ENCODE assay signal across 8 mouse cellular contexts in genomic region chr16:67617811-67618210, GRCm38 (mm10). TPM values are rescaled to one million over a fixed set of nuclear protein-coding genes. Genes with fewer than 3 reads are reported as not detected.
DNase-seq lines count a peak whose midpoint lies in the region; ATAC-seq and TF ChIP-seq lines count a peak whose summit lies in the region.

No protein-coding gene starts in this region.

- no peak for ATAC-seq in liver, embryonic 12.5 days
- ATAC-seq in liver, postnatal 0 days: no peak
- peak; percentile 10; the same call in 1 of the 2 replicates for ATAC-seq in hindbrain, embryonic 11.5 days (ENCODE audit: low FRiP score)
- no peak for ATAC-seq in limb, embryonic 14.5 days (ENCODE audit: low FRiP score, low read depth)
- no peak for ATAC-seq in stomach, embryonic 14.5 days (ENCODE audit: insufficient number of reproducible peaks, insufficient read depth, low FRiP score, low read depth)
- ATAC-seq in activated CD4-positive, CD25-positive, alpha-beta regulatory T cell, adult 4 months: no peak

- peaks cover 49% of the 10 kb centered on the region for H3K27me3 ChIP-seq in liver, embryonic 12.5 days (replicated peaks)
- H3K27me3 ChIP-seq in liver, postnatal 0 days (ENCODE audit: insufficient read depth, low read length): peaks cover 43% of the 10 kb centered on the region
- peaks cover 2% of the 10 kb centered on the region; the same call in 1 of the 2 replicates for H3K27me3 ChIP-seq in hindbrain, embryonic 11.5 days (ENCODE audit: control insufficient read depth, insufficient read depth, low read length)
- H3K27me3 ChIP-seq in limb, embryonic 14.5 days (ENCODE audit: control insufficient read depth, insufficient read depth, low read length): peaks cover 16% of the 10 kb centered on the region
- 0 out of 2 replicates have a peak, but pooled peaks cover 2% of the 10 kb centered on the region for H3K27me3 ChIP-seq in stomach, embryonic 14.5 days (ENCODE audit: control insufficient read depth, insufficient read depth, low read length)

- H3K4me2 ChIP-seq in liver, embryonic 12.5 days: peak overlapping the region; percentile 39
- H3K4me2 ChIP-seq in liver, postnatal 0 days (ENCODE audit: low read depth, low read length): no peak overlapping the region
- peak overlapping the region; percentile 67 for H3K4me2 ChIP-seq in hindbrain, embryonic 11.5 days (replicated peaks; ENCODE audit: low read depth, low read length)
- H3K4me2 ChIP-seq in limb, embryonic 14.5 days (replicated peaks; ENCODE audit: low read depth, low read length, severe bottlenecking): peak overlapping the region; percentile 51
- H3K4me2 ChIP-seq in stomach, embryonic 14.5 days (replicated peaks; ENCODE audit: low read depth, low read length): peak overlapping the region; percentile 57

- H3K9me3 ChIP-seq in liver, embryonic 12.5 days (replicated peaks): no peaks in the 10 kb centered on the region
- no peaks in the 10 kb centered on the region for H3K9me3 ChIP-seq in liver, postnatal 0 days (ENCODE audit: low read length)
- H3K9me3 ChIP-seq in hindbrain, embryonic 11.5 days (ENCODE audit: control insufficient read depth, low read length): no peaks in the 10 kb centered on the region
- H3K9me3 ChIP-seq in limb, embryonic 14.5 days (ENCODE audit: control insufficient read depth, low read length): peaks cover 7% of the 10 kb centered on the region; the same call in 1 of the 2 replicates
- no peaks in the 10 kb centered on the region for H3K9me3 ChIP-seq in stomach, embryonic 14.5 days (ENCODE audit: control insufficient read depth, low read depth, low read length)

- H3K4me3 ChIP-seq in liver, embryonic 12.5 days: no peak overlapping the region; the same call in 1 of the 2 replicates
- no peak overlapping the region for H3K4me3 ChIP-seq in liver, postnatal 0 days (ENCODE audit: low read depth, low read length)
- H3K4me3 ChIP-seq in hindbrain, embryonic 11.5 days (ENCODE audit: low read depth, low read length): peak overlapping the region; percentile 35
- H3K4me3 ChIP-seq in limb, embryonic 14.5 days (replicated peaks; ENCODE audit: low read length): peak overlapping the region; percentile 33
- H3K4me3 ChIP-seq in stomach, embryonic 14.5 days (ENCODE audit: low read depth, low read length): peak overlapping the region; percentile 26

- no peak for TF ChIP-seq CTCF in liver, postnatal 0 days (IDR thresholded peaks at IDR 0.05; ENCODE audit: low read depth)

- WGBS in liver, embryonic 12.5 days (ENCODE audit: insufficient replicate concordance): 2% methylated on average over 25 of the region's 25 CpGs
- 2% methylated on average over 25 of the region's 25 CpGs for WGBS in liver, postnatal 0 days (ENCODE audit: insufficient replicate concordance)
- under 1% methylated on average over 25 of the region's 25 CpGs for WGBS in hindbrain, embryonic 11.5 days
- WGBS in limb, embryonic 14.5 days: 1% methylated on average over 25 of the region's 25 CpGs
- 1% methylated on average over 21 of the region's 25 CpGs for WGBS in stomach, embryonic 14.5 days

- H3K4me1 ChIP-seq in liver, embryonic 12.5 days: peaks cover 9% of the 10 kb centered on the region; the same call in 1 of the 2 replicates
- H3K4me1 ChIP-seq in liver, postnatal 0 days (ENCODE audit: insufficient read depth): peaks cover 8% of the 10 kb centered on the region; the same call in 1 of the 2 replicates
- H3K4me1 ChIP-seq in hindbrain, embryonic 11.5 days (replicated peaks; ENCODE audit: control insufficient read depth, insufficient read depth, low read length): no peaks in the 10 kb centered on the region
- no peaks in the 10 kb centered on the region for H3K4me1 ChIP-seq in limb, embryonic 14.5 days (ENCODE audit: control insufficient read depth, insufficient read depth, low read length)
- no peaks in the 10 kb centered on the region for H3K4me1 ChIP-seq in stomach, embryonic 14.5 days (ENCODE audit: control insufficient read depth, insufficient read depth, low read length)

- H3K36me3 ChIP-seq in liver, embryonic 12.5 days: no peaks in the 10 kb centered on the region
- no peaks in the 10 kb centered on the region for H3K36me3 ChIP-seq in liver, postnatal 0 days (replicated peaks; ENCODE audit: insufficient read depth, low read length)
- no peaks in the 10 kb centered on the region for H3K36me3 ChIP-seq in hindbrain, embryonic 11.5 days (ENCODE audit: control insufficient read depth, insufficient read depth, low read length)
- no peaks in the 10 kb centered on the region for H3K36me3 ChIP-seq in limb, embryonic 14.5 days (ENCODE audit: control insufficient read depth, insufficient read depth, low read length)
- H3K36me3 ChIP-seq in stomach, embryonic 14.5 days (ENCODE audit: control insufficient read depth, insufficient read depth, low read length): no peaks in the 10 kb centered on the region

- TF ChIP-seq POLR2A in limb, embryonic 14.5 days (IDR thresholded peaks at IDR 0.05; ENCODE audit: borderline replicate concordance, extremely low read depth, insufficient read depth, insufficient read length): no peak

- no peak overlapping the region for H3K9ac ChIP-seq in liver, embryonic 12.5 days
- no peak overlapping the region for H3K9ac ChIP-seq in liver, postnatal 0 days (replicated peaks)
- H3K9ac ChIP-seq in hindbrain, embryonic 11.5 days (ENCODE audit: low read depth, low read length): peak overlapping the region; percentile 15; the same call in 1 of the 2 replicates
- H3K9ac ChIP-seq in limb, embryonic 14.5 days (ENCODE audit: low read depth, low read length, severe bottlenecking): no peak overlapping the region
- no peak overlapping the region for H3K9ac ChIP-seq in stomach, embryonic 14.5 days (replicated peaks; ENCODE audit: low read depth, low read length)

- TF ChIP-seq EP300 in liver, postnatal 0 days (IDR thresholded peaks at IDR 0.05; ENCODE audit: low read depth): no peak

- no peak for DNase-seq in liver, postnatal 0 days
- DNase-seq in cerebellum, postnatal 36 days: peak; percentile 72 to 78
- DNase-seq in hindbrain, embryonic 11.5 days (ENCODE audit: low spot score): peak; percentile 52
- DNase-seq in limb, embryonic 14.5 days (ENCODE audit: low spot score): no peak
- DNase-seq in urinary bladder, adult 18-20 months (ENCODE audit: low spot score in 2 of 2): no peak

- H3K27ac ChIP-seq in liver, embryonic 12.5 days: no peak overlapping the region
- no peak overlapping the region for H3K27ac ChIP-seq in liver, postnatal 0 days (ENCODE audit: low read depth)
- H3K27ac ChIP-seq in hindbrain, embryonic 11.5 days (ENCODE audit: low read depth, low read length): no peak overlapping the region
- no peak overlapping the region for H3K27ac ChIP-seq in limb, embryonic 14.5 days (replicated peaks; ENCODE audit: low read depth, low read length)
- H3K27ac ChIP-seq in stomach, embryonic 14.5 days (ENCODE audit: low read length): no peak overlapping the region

RNA-seq across cellular contexts. Expression of gene Cadm2, which starts 2.9 kb away (rescaled TPM):
- polyA plus RNA-seq in liver, embryonic 12.5 days (2016; fragmentation: Nextera tagmentation; extraction: Ambion mirVana): 0.11 and 0.17 TPM in 2 replicates
- polyA plus RNA-seq in liver, postnatal 0 days (2015; fragmentation: Nextera tagmentation; extraction: Ambion mirVana): 0.02 TPM in 1 of 2 replicates, not detected in the other
- polyA plus RNA-seq in hindbrain, embryonic 11.5 days (2014; fragmentation: Nextera tagmentation; extraction: Ambion mirVana): 3.7 and 4.2 TPM in 2 replicates
- polyA plus RNA-seq in limb, embryonic 14.5 days (2012; rRNA removed): 2.8 and 3.6 TPM in 2 replicates
- polyA plus RNA-seq in limb, embryonic 14.5 days (2014; fragmentation: Nextera tagmentation; extraction: Ambion mirVana): 3.8 and 3.9 TPM in 2 replicates
- 4.6 and 5.3 TPM in 2 replicates for polyA plus RNA-seq in stomach, embryonic 14.5 days (2014; fragmentation: Nextera tagmentation; extraction: Ambion mirVana)
- under 1 TPM in 1 of 2 experiments, not detected in 1; 0.13 TPM for polyA plus RNA-seq in activated CD4-positive, CD25-positive, alpha-beta regulatory T cell, adult 4 months (2017; shearing (Covaris generic))

Comparison
In these comparisons a context has a peak if more than half of its experiments do, and no peak if none do; other contexts are left out.
1. H3K4me3 ChIP-seq: peak in hindbrain, embryonic 11.5 days (single experiment), limb, embryonic 14.5 days (single experiment) and stomach, embryonic 14.5 days (single experiment); none in liver, embryonic 12.5 days (single experiment) and liver, postnatal 0 days (single experiment).
2. DNase-seq: peak in cerebellum, postnatal 36 days (2 of 2) and hindbrain, embryonic 11.5 days (single experiment); none in liver, postnatal 0 days (single experiment), limb, embryonic 14.5 days (single experiment) and urinary bladder, adult 18-20 months (0 of 2).